Mouse (Mus musculus) NIH3T3 (cell line): ENCODE measurements at regions not wholly inside any gene's neighbourhood (a gene's known extent, or its start where the extent isn't known, plus 50 kb on each side); places are given as distances from the start of the nearest gene placed in this dataset.

Source experiments
- DNase-seq: peaks from one replicate; pipeline ENCODE4 v3.0.0-alpha.2; 2012; ENCODE audit warnings: low read depth

- DNase-seq, result peak; percentile 21
Observed at GRCm38 (mm10) chr11:86881710-86882109, 74.2 kb upstream of the Dhx40 start.

GRCm38 (mm10) chr11:86879356-86879905 is 71.9 kb upstream of the Dhx40 start:
- no peak for DNase-seq

- no peak for DNase-seq
Observed at GRCm38 (mm10) chr11:86878327-86879065, 71.0 kb upstream of the Dhx40 start.

- no peak for DNase-seq
Observed at GRCm38 (mm10) chr11:86876509-86876908, 69.0 kb upstream of the Dhx40 start.

GRCm38 (mm10) chr11:86875738-86876137 is 68.2 kb upstream of the Dhx40 start:
- DNase-seq, result no peak

- peak; percentile 29 for DNase-seq
Observed at GRCm38 (mm10) chr11:86874666-86875295, 67.2 kb upstream of the Dhx40 start.

GRCm38 (mm10) chr11:86873406-86873700 is 65.8 kb upstream of the Dhx40 start:
- DNase-seq, result no peak

GRCm38 (mm10) chr11:86872537-86873405 is 65.2 kb upstream of the Dhx40 start:
- no peak for DNase-seq

GRCm38 (mm10) chr11:86871782-86872181 is 64.2 kb upstream of the Dhx40 start:
- DNase-seq, result no peak

GRCm38 (mm10) chr11:86870486-86871165 is 63.1 kb upstream of the Dhx40 start:
- no peak for DNase-seq

GRCm38 (mm10) chr11:86866931-86867330 is 59.4 kb upstream of the Dhx40 start:
- no peak for DNase-seq

- no peak for DNase-seq
Observed at GRCm38 (mm10) chr11:86859864-86860528, 52.5 kb upstream of the Dhx40 start.

- no peak for DNase-seq
Observed at GRCm38 (mm10) chr11:86859236-86859817, 51.8 kb upstream of the Dhx40 start.

- DNase-seq, result no peak
Observed at GRCm38 (mm10) chr11:86858211-86858610, 50.7 kb upstream of the Dhx40 start.
